Mouse (Mus musculus) forebrain, embryonic 11.5 days (tissue): ENCODE measurements around the gene Lcn2. TPM values are rescaled to one million over a fixed set of nuclear protein-coding genes. Genes with fewer than 3 reads are reported as not detected.

Experiments used
- ATAC-seq: fragments of 200-750 bp; cut with Nextera tagmentation; replicated peaks from 2 replicates; pipeline ENCODE4 v1.8.0; 2017; ENCODE audit warnings: moderate TSS enrichment; ENCODE audit not compliant: low FRiP score
- DNase-seq: peaks from one replicate; pipeline ENCODE4 v3.0.0-alpha.2; 2017; ENCODE audit warnings: low spot score
- H3K27ac ChIP-seq: fragments of 300-500 bp; sonication (generic); 2 replicates; pipeline ENCODE4 v1.5.1; 2014; ENCODE audit warnings: low read depth, low read length
- H3K27me3 ChIP-seq: fragments of 300-500 bp; sonication (generic); 2 replicates; pipeline ENCODE4 v1.6.1; 2014; ENCODE audit warnings: mild to moderate bottlenecking, low read length, mixed read lengths; ENCODE audit not compliant: control insufficient read depth, insufficient read depth
- H3K36me3 ChIP-seq: fragments of 300-500 bp; sonication (generic); 2 replicates; pipeline ENCODE4 v1.6.1; 2014; ENCODE audit warnings: mild to moderate bottlenecking, low read length, moderate library complexity, mixed read lengths; ENCODE audit not compliant: control insufficient read depth, insufficient read depth
- H3K4me1 ChIP-seq: fragments of 300-500 bp; sonication (generic); replicated peaks from 2 replicates; pipeline ENCODE4 v1.6.1; 2014; ENCODE audit warnings: low read length, mixed read lengths; ENCODE audit not compliant: control insufficient read depth, insufficient read depth
- H3K4me2 ChIP-seq: fragments of 300-500 bp; sonication (generic); 2 replicates; pipeline ENCODE4 v1.6.1; 2014; ENCODE audit warnings: low read depth, mild to moderate bottlenecking, low read length, moderate library complexity, mixed read lengths; ENCODE audit not compliant: severe bottlenecking
- H3K4me3 ChIP-seq: fragments of 300-500 bp; sonication (generic); 2 replicates; pipeline ENCODE4 v1.5.1; 2014; ENCODE audit warnings: low read depth, low read length
- H3K9ac ChIP-seq: fragments of 300-500 bp; sonication (generic); 2 replicates; pipeline ENCODE4 v1.6.1; 2014; ENCODE audit warnings: low read length
- H3K9me3 ChIP-seq: fragments of 300-500 bp; sonication (generic); 2 replicates; pipeline ENCODE4 v1.6.1; 2016; ENCODE audit warnings: low read length, mixed read lengths; ENCODE audit not compliant: control insufficient read depth
- WGBS: fragments of 180-500 bp; shearing (Covaris S2); extraction: QIAGEN DNeasy Blood & Tissue Kit; methylation state at CpG from one replicate; pipeline ENCODE4 v1.1.7; 2014; 5-methylcytosine and 5-hydroxymethylcytosine counted together
- polyA plus RNA-seq: library from polyadenylated mRNA; unstranded; fragments of >200 nt; fragmentation: Nextera tagmentation; extraction: Ambion mirVana; gene quantifications from 2 replicates; pipeline ENCODE4 v1.2.1, GENCODE M21; 2014

The Lcn2 gene
- polyA plus RNA-seq, 1 experiment from 2014 or later = 0.28 TPM

DNA sequence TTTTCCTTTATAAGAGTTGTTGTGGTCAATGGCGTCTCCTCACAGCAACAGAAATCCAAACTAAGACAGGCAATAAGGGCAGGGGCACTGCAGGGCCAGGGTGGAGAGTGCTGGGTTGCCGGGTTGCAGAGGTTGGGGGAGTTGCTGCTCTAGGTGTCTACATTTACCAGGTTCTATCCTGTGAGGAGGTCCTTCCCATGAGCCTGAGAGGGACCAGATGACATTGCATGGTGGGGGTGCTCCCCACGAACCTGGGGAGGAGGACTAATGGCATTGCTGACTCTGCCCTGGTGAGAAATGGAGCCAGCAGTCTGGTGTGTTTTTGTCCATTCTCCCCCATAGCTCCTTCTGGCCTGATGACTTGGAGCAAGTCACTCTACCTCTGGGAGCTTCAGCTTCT is 30.3 kb downstream of the Lcn2 start:
- Histone ChIP-seq H3K4me2 (no peak overlapping the region), H3K27ac (no peak overlapping the region), H3K4me1 (peaks cover 2% of the 10 kb centered on the region; the same call in 1 of the 2 replicates), H3K9ac (no peak overlapping the region), H3K36me3 (no peaks in the 10 kb centered on the region), H3K27me3 (peaks cover 5% of the 10 kb centered on the region), H3K4me3 (no peak overlapping the region), H3K9me3 (no peaks in the 10 kb centered on the region)
- ATAC-seq (no peak), DNase-seq (no peak)
- 79% methylated on average over 3 of the region's 3 CpGs for WGBS

DNA sequence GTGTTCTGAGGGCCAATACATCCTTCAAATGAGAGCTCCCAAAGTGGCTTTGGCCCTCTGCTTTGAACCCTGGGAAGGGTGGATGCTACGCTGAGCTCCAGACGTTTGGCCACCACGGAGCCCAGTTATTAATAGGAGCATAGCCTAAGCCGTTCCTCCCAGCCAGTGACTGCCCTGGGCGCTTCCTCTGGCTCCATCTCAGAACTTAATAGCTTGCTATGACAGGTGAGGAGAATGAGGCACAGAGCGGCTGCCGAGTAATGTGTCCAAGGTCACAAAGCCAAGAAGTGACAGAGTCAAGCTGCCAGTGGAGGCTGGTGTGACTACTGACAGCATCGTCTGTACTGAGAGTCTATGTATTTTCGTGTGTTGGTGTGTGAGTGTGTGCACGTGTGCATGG is 31.8 kb downstream of the Lcn2 start:
- H3K9me3 ChIP-seq = no peaks in the 10 kb centered on the region
- no peaks in the 10 kb centered on the region for H3K27me3 ChIP-seq
- ATAC-seq (no peak), DNase-seq (no peak)
- H3K4me3 ChIP-seq = no peak overlapping the region
- 85% methylated on average over 10 of the region's 10 CpGs for WGBS
- peaks cover 7% of the 10 kb centered on the region; the same call in 1 of the 2 replicates for H3K4me1 ChIP-seq
- H3K4me2 ChIP-seq = no peak overlapping the region
- H3K27ac ChIP-seq = no peak overlapping the region
- H3K36me3 ChIP-seq = no peaks in the 10 kb centered on the region
- no peak overlapping the region for H3K9ac ChIP-seq

DNA sequence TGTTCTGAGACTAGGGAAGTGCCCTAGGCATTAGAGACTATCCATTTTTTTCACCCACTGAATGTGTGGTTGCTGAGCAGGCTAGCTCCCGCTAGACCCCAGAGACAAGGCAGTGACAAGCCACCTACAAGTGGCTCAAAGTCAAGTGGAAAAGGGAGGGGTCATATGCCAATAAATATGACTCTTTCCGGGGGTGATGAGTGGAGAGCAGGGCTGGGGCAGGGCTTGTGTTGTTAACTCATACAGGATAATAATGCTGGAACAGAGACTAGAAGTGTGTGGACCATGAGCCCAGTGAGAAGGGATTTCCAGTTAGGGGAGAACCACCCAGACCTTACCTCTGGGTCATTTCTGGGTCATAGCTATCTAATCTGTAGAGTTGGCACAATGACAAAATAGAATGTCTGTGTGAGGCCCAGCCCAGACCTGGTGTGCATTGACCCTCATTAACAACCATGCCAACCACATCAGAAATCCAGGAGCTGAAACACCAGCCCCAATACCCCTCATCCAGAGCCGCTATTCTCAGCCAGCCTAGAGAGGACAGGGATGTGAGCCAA is 33.6 kb downstream of the Lcn2 start:
- Histone ChIP-seq H3K4me1 (0 out of 2 replicates have a peak, but pooled peaks cover 7% of the 10 kb centered on the region), H3K27ac (no peak overlapping the region)

DNA sequence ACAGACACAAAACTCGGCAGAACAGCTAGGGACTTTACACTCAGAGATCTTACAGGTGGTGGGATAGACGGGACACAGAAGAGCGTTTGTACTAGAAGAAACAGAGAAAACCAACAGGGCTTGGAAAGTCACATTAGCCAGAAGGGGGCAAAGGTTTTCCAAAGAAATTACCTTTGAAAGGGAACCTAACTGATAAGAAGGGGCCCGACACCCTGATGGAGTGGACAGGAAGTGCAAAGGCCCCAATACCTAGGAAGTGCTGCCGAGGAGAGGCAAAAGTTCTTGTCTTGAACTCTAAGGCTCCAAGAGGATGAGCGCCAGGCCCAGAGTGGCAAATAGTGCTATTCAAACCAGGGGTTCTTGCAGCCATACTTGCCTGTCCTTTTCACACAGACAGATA is 34.2 kb downstream of the Lcn2 start:
- 0 out of 2 replicates have a peak, but pooled peaks cover 7% of the 10 kb centered on the region for H3K4me1 ChIP-seq
- no peak overlapping the region for H3K4me3 ChIP-seq
- DNase-seq (no peak), ATAC-seq (no peak)
- H3K27ac ChIP-seq = no peak overlapping the region
- no peaks in the 10 kb centered on the region for H3K36me3 ChIP-seq
- no peak overlapping the region for H3K9ac ChIP-seq
- H3K9me3 ChIP-seq = no peaks in the 10 kb centered on the region
- no peak overlapping the region for H3K4me2 ChIP-seq
- no peaks in the 10 kb centered on the region for H3K27me3 ChIP-seq
- 70% methylated on average over 6 of the region's 6 CpGs for WGBS

More for the DNA sequence above, 33.6 kb downstream of the Lcn2 start:
- no peaks in the 10 kb centered on the region for H3K27me3 ChIP-seq
- no peaks in the 10 kb centered on the region for H3K36me3 ChIP-seq
- H3K9ac ChIP-seq = no peak overlapping the region
- 81% methylated on average over 3 of the region's 3 CpGs for WGBS
- no peak overlapping the region for H3K4me3 ChIP-seq
- ATAC-seq (no peak), DNase-seq (no peak)
- no peaks in the 10 kb centered on the region for H3K9me3 ChIP-seq
- H3K4me2 ChIP-seq = no peak overlapping the region

DNA sequence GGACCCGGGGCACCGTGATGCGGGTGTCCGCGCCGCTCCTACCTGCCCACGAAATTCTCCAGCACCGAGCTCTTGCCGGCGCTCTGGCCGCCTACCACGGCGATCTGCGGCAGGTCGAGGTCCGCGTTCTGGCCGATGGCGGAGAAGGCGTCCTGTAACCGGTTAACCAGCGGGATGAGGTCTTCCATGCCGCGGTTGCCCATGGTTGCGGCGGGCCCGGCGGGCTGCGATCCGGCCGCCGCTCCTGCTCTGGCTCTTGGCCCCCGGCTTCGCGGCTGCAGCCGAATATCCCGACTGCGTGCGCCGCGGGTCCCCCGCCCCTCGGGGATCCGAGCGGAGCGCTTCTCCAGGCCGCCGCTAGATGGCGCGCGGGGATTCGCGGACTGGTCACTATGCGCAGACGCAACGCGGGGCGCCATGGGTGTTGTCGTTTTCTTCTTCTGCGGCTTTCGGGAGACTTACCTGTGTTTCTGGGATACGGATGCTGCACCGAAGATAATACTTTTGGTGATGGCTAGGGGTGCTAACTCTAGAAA is 35.0 kb downstream of the Lcn2 start, which contains the start of gene Dnm1:
Dnm1 (minus strand) TSS at position 332 of the 536 bp plus-strand sequence.
- ATAC-seq = peak; percentile 62
- peak within 1 kb of the TSS; percentile 54 for H3K4me3 ChIP-seq
- H3K4me1 ChIP-seq = 0 out of 2 replicates have a peak, but pooled peaks cover 7% of the 10 kb centered on the region
- H3K36me3 ChIP-seq = no peaks in the 10 kb centered on the region
- peak; percentile 96 for DNase-seq
- H3K27me3 ChIP-seq = no peaks in the 10 kb centered on the region
- H3K4me2 ChIP-seq = peak within 1 kb of the TSS; percentile 93
- no peak within 1 kb of the TSS; the same call in 1 of the 2 replicates for H3K27ac ChIP-seq
- H3K9ac ChIP-seq = peak within 1 kb of the TSS; percentile 73
- H3K9me3 ChIP-seq = no peaks in the 10 kb centered on the region
- WGBS = under 1% methylated on average over 63 of the region's 63 CpGs

DNA sequence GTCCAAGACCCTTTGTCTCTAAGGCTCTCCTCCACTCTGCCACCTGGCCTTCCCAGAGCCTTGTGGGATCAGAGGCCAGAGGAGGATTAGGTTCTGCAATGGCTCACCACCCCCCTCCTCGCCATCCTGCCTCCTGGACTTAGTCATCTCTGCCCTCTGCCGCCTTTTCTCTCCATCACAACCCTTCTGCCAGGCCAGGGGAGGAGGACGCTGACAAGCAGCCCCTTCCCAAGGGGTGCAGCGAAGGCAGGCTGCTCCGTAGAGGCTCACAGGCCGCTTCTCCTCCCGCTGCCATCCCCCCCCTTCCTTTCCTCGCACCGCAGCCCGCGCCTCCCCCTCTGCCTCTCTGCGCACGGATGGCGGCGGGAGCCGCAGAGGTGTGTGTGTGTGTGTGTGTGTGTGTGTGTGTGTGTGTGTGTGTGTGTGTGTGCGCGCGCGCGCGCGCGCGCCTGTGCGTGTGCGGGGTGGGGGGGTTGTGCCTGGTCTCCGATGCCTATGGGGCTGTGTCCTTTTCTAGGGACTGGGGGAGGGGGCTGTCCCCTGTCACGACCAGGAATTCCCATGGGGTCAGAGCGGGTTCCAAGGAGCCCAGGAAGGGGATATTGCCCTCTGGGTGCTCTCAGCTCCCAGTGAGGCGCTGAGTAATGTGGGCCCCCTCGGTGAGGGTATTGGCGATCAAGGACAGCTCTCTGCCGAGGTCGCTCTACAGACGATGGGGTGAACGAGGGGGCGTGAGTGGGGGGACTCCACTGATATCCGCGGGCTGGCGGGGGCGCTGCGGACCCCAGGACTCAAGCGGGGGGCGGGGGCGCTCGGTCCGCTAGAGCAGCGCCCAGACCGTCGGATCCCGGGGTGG is 35.7 kb downstream of the Lcn2 start, which contains the start of gene Ciz1:
Ciz1 (plus strand) TSS at position 177 of the 856 bp plus-strand sequence.
- H3K9me3 ChIP-seq = no peaks in the 10 kb centered on the region
- no peaks in the 10 kb centered on the region for H3K36me3 ChIP-seq
- H3K27me3 ChIP-seq = no peaks in the 10 kb centered on the region
- DNase-seq = peak; percentile 74
- peak within 1 kb of the TSS; percentile 73 for H3K9ac ChIP-seq
- peak within 1 kb of the TSS; percentile 54 for H3K4me3 ChIP-seq
- 0 out of 2 replicates have a peak, but pooled peaks cover 7% of the 10 kb centered on the region for H3K4me1 ChIP-seq
- peak within 1 kb of the TSS; percentile 93 for H3K4me2 ChIP-seq
- WGBS = under 1% methylated on average over 37 of the region's 52 CpGs
- ATAC-seq = peak; percentile 49
- no peak within 1 kb of the TSS; the same call in 1 of the 2 replicates for H3K27ac ChIP-seq

DNA sequence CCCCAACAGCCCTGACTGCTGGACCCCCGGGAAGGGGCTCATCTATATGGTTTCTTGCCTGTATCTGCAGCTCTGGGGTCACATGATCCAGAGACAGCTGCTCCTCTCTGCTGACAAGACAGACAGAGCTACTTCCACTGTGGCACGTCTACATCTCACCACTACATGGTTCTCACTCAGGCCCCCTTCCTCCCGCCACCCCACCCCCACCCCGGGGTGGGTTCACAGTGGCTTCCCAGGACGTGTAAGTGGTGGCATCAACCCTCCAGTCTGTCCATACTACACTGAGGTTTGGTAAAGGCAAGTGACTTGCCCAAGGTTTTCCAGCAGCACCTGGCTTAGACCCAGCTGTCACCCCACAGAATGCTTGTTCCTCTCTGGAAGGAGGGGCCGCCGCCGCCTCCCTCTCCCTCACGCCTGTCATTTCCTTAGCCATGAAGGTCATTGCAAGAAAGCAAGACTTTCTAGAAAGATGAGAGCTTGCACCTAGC is 36.5 kb downstream of the Lcn2 start:
- ATAC-seq = no peak
- Histone ChIP-seq H3K4me1 (0 out of 2 replicates have a peak, but pooled peaks cover 7% of the 10 kb centered on the region), H3K4me2 (peak overlapping the region; percentile 93), H3K9me3 (no peaks in the 10 kb centered on the region), H3K27ac (no peak overlapping the region), H3K9ac (no peak overlapping the region; the same call in 1 of the 2 replicates), H3K4me3 (peak overlapping the region; percentile 54; the same call in 1 of the 2 replicates), H3K36me3 (no peaks in the 10 kb centered on the region), H3K27me3 (no peaks in the 10 kb centered on the region)
- 61% methylated on average over 9 of the region's 9 CpGs for WGBS
- no peak for DNase-seq

DNA sequence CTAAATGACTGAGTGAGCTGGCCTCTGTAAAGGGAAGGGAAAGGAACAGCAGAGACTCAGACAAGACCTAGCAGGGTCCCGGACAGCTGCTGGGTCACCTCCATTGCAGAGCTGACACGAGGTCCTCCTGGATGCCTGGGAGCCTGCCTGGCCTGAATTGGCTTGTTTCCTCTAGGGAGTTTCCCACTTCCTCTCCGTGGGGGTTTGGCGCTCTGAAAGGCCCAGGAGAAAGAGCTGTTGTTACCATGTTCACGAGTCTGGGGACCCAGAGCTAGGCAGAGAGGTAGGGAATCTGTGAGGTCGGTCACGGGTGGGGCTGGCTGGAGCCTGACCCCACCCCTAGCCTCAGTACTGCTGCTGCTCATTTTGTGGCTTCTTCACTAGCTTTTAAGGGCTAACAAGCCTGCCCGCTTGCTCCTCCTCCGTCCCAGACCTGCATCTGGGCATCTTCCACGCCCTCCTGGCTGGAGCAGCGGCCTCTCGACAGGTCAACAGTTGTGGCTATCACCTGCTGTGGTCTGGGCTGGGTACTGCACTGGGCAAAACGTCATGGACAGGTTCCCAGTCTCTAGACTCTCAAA is 37.5 kb downstream of the Lcn2 start:
- ATAC-seq = no peak
- no peak overlapping the region for H3K4me2 ChIP-seq
- no peaks in the 10 kb centered on the region for H3K36me3 ChIP-seq
- 0 out of 2 replicates have a peak, but pooled peaks cover 7% of the 10 kb centered on the region for H3K4me1 ChIP-seq
- H3K27ac ChIP-seq = no peak overlapping the region
- no peak overlapping the region for H3K9ac ChIP-seq
- WGBS = 49% methylated on average over 13 of the region's 13 CpGs
- no peaks in the 10 kb centered on the region for H3K27me3 ChIP-seq
- H3K4me3 ChIP-seq = no peak overlapping the region
- no peaks in the 10 kb centered on the region for H3K9me3 ChIP-seq
- DNase-seq = no peak
